Mouse (Mus musculus) liver, adult 2 months (tissue): ENCODE measurements around the gene Znrf2.

ENCODE experiments used
- CTCF ChIP-seq: fragments of 200-500 bp; IDR thresholded peaks from 2 replicates; pipeline ENCODE4 v1.5.1; 2011; ENCODE audit warnings: low read depth, low read length, control low read depth
- POLR2A ChIP-seq: fragments of 200-500 bp; IDR thresholded peaks from 2 replicates; pipeline ENCODE4 v1.6.1; 2011; ENCODE audit warnings: low read length, control low read depth; ENCODE audit not compliant: insufficient read depth; ENCODE audit errors: extremely low read depth

- TF ChIP-seq POLR2A (no peak), CTCF (no peak)
Observed at GRCm38 (mm10) chr6:54786766-54787165, 29.9 kb upstream of the Znrf2 start.
